Mouse (Mus musculus) hindbrain, embryonic 14.5 days (tissue): ENCODE measurements at regions not wholly inside any gene's neighbourhood (a gene's known extent, or its start where the extent isn't known, plus 50 kb on each side); places are given as distances from the start of the nearest gene placed in this dataset.

Source experiments
- ATAC-seq: fragments of 200-750 bp; cut with Nextera tagmentation; 2 replicates; pipeline ENCODE4 v1.8.0; 2017; ENCODE audit warnings: moderate number of reproducible peaks, mild to moderate bottlenecking, moderate TSS enrichment, moderate library complexity; ENCODE audit not compliant: low FRiP score
- DNase-seq: peaks from one replicate; pipeline ENCODE4 v3.0.0-alpha.2; 2015; ENCODE audit warnings: low spot score
- H3K27ac ChIP-seq: fragments of 300-500 bp; sonication (generic); 2 replicates; pipeline ENCODE4 v1.5.1; 2014; ENCODE audit warnings: mild to moderate bottlenecking, moderate library complexity
- H3K27me3 ChIP-seq: fragments of 300-500 bp; sonication (generic); 2 replicates; pipeline ENCODE4 v1.6.1; 2014; ENCODE audit warnings: mild to moderate bottlenecking, low read length, mixed read lengths; ENCODE audit not compliant: control insufficient read depth, insufficient read depth
- H3K36me3 ChIP-seq: fragments of 300-500 bp; sonication (generic); replicated peaks from 2 replicates; pipeline ENCODE4 v1.6.1; 2014; ENCODE audit not compliant: control insufficient read depth, insufficient read depth
- H3K4me1 ChIP-seq: fragments of 300-500 bp; sonication (generic); replicated peaks from 2 replicates; pipeline ENCODE4 v1.6.1; 2014; ENCODE audit warnings: antibody characterized with exemption, low read length, mixed read lengths; ENCODE audit not compliant: control insufficient read depth, insufficient read depth
- H3K4me2 ChIP-seq: fragments of 300-500 bp; sonication (generic); replicated peaks from 2 replicates; pipeline ENCODE4 v1.6.1; 2014; ENCODE audit warnings: mild to moderate bottlenecking, moderate library complexity
- H3K4me3 ChIP-seq: fragments of 300-500 bp; sonication (generic); replicated peaks from 2 replicates; pipeline ENCODE4 v1.5.1; 2014; ENCODE audit warnings: mild to moderate bottlenecking, low read length
- H3K9ac ChIP-seq: fragments of 300-500 bp; sonication (generic); 2 replicates; pipeline ENCODE4 v1.6.1; 2014
- H3K9me3 ChIP-seq: fragments of 300-500 bp; sonication (generic); 2 replicates; pipeline ENCODE4 v1.6.1; 2016; ENCODE audit warnings: low read length; ENCODE audit not compliant: control insufficient read depth
- WGBS: fragments of 180-500 bp; shearing (Covaris S2); extraction: QIAGEN DNeasy Blood & Tissue Kit; methylation state at CpG from one replicate; pipeline ENCODE4 v1.1.7; 2014; 5-methylcytosine and 5-hydroxymethylcytosine counted together

DNA sequence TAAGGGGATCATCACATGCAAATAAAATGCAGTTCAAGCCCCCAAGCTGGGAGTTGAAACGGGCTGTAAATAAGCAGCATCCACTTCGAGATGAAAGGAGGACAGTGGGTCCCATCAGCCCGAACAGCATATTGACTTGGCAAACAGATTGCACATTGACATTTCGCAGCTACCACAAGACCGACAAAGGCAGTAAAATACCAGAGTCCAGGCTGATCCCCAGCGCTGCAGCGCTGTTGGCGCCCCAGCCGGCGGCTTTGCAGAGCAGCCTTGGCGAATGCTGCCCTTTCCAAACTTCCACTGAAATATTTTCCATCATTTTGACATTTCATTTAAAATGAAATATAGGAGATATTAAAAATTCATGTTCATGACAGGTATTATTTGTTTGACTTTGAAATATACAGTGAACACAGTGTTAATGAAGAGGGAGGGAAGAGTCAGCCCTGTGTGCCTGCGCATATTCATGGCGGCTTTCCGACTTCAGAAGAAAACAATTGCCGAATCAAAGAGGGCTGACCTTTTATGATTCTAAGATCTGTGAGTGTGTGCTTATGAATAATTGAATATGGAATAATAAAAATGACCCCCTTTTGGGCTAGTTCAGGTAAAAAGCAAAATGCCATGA is 98.4 kb downstream of the Sqor start:
- no peaks in the 10 kb centered on the region for H3K9me3 ChIP-seq
- H3K4me3 ChIP-seq, result no peak overlapping the region
- H3K27ac ChIP-seq, result peak overlapping the region; percentile 67
- 58% methylated on average over 15 of the region's 15 CpGs for WGBS
- H3K4me1 ChIP-seq, result no peaks in the 10 kb centered on the region
- H3K36me3 ChIP-seq, result no peaks in the 10 kb centered on the region
- peak overlapping the region; percentile 1 for H3K4me2 ChIP-seq
- DNase-seq (peak; percentile 50), ATAC-seq (peak; percentile 57; the same call in 1 of the 2 replicates)
- no peaks in the 10 kb centered on the region for H3K27me3 ChIP-seq
- H3K9ac ChIP-seq, result no peak overlapping the region

DNA sequence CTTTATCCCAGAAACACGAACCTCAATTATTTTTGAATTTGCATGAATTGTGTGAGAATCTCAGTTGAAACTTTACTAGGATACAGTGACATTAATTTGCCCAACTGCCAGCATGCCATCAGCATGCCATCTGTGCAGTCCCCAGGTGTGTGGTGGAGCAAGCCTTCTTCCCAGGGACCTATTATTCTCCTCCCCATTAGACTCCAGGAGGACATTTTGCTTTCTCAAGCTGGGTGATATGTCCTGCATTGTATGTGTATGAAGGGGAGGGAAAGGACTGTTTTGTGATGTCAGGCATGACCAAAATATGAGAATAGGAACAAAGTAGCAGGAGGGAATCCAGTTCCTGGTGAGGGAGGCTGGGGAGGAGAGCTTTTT is 98.9 kb downstream of the Sqor start:
- Histone ChIP-seq H3K36me3 (no peaks in the 10 kb centered on the region), H3K27ac (no peak overlapping the region), H3K4me2 (peak overlapping the region; percentile 1; the same call in 1 of the 2 replicates), H3K4me1 (no peaks in the 10 kb centered on the region), H3K4me3 (no peak overlapping the region), H3K27me3 (no peaks in the 10 kb centered on the region), H3K9ac (no peak overlapping the region), H3K9me3 (no peaks in the 10 kb centered on the region)
- ATAC-seq (no peak), DNase-seq (no peak)
- 69% methylated on average over 1 of the region's 1 CpGs for WGBS

DNA sequence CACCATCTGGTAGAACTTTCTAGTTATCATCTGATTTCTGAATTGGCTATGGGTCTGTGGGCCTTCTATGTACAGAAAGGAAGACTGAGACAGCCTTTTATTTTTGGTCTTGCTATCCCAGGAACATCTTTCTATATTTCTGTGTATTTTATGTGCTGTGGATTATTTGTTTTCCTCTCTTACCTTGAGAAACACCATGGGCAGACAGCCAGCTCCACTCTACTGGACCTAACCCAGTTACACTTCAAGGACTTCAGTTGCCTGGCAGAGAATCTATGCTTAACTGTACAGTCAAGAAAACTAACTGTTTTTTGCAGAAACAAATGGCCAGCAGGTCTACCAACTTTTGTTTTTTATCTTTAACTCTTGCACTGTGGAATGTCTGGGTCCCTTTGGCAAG is 122.1 kb downstream of the Sqor start:
- H3K9me3 ChIP-seq, result peaks cover 37% of the 10 kb centered on the region
- H3K4me1 ChIP-seq, result no peaks in the 10 kb centered on the region
- ATAC-seq (no peak), DNase-seq (no peak)
- no peak overlapping the region for H3K4me3 ChIP-seq
- no peaks in the 10 kb centered on the region for H3K27me3 ChIP-seq
- H3K36me3 ChIP-seq, result no peaks in the 10 kb centered on the region
- no peak overlapping the region for H3K9ac ChIP-seq
- H3K4me2 ChIP-seq, result no peak overlapping the region
- H3K27ac ChIP-seq, result no peak overlapping the region

DNA sequence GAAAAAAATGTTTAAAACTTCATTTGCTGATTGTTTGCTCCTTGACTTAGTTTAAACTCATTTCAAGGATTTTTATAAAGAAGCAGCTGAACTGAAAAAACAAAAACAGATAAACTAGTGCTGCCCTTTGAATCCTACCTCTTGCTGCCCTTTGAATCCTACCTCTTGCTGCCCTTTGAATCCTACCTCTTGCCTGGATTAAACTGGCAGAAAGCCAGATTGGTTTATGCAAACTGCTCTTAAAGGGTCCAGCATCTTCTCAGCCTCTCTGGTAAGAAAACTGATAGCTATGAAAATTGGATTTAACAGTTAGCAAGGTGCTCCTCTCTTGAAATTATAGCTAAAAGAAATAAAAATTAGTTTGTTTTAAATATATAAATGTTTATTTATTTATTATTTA is 122.5 kb downstream of the Sqor start:
- no peak overlapping the region for H3K4me3 ChIP-seq
- peaks cover 37% of the 10 kb centered on the region for H3K9me3 ChIP-seq
- H3K9ac ChIP-seq, result no peak overlapping the region
- no peak overlapping the region for H3K27ac ChIP-seq
- no peaks in the 10 kb centered on the region for H3K36me3 ChIP-seq
- no peak for DNase-seq
- H3K4me1 ChIP-seq, result no peaks in the 10 kb centered on the region
- no peak overlapping the region for H3K4me2 ChIP-seq
- no peaks in the 10 kb centered on the region for H3K27me3 ChIP-seq
- no peak for ATAC-seq

DNA sequence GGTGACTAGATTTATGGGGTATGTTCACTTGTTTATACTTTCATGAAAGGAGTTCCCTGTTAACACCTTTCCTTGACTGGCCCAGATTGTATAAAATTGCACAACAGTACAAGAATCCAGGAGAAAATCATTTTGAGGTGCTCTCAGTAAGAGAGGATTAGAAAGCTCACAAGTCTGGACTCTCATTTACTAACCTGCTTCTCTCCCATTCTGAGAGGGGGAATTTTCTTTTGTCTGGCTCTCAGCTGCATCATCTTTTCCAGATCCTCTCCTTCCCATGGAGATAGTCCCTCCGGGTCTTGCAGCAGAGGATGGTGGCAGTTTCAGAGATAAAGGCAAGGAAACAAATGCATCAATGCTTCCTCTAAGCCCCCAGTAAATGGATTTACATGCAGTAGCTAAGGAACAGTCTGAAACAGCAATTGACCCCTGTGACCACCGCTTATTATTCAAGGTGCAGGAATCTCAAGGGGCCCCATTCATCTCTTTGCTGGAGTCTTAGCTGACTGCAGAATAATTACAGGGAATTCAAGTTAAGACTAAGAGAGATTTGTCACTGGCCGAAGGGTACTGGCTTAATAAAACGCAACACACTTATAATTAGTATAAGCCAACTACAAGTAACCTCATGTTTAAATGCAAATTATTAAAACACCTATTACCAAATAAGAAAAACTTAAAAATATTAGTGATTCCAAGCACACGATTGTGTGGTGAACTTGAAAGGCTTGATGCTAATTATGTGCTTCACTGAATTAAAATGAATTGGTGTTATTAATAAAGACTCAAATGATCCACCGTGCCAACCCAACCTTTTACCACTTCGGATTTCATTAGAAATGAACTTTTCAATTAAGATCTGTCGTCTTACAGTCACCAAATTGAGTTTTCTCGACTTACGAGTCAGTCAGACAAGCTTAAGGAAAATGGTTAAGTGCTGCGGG is 140.4 kb downstream of the Sqor start:
- Histone ChIP-seq H3K4me2 (no peak overlapping the region), H3K27ac (0 out of 2 replicates have a peak overlapping the region, but pooled peaks have one; percentile 36), H3K9ac (no peak overlapping the region), H3K4me1 (peaks cover 3% of the 10 kb centered on the region; the same call in 1 of the 2 replicates), H3K9me3 (no peaks in the 10 kb centered on the region), H3K4me3 (no peak overlapping the region), H3K36me3 (no peaks in the 10 kb centered on the region), H3K27me3 (no peaks in the 10 kb centered on the region)
- WGBS, result 19% methylated on average over 11 of the region's 11 CpGs
- peak; percentile 25 for DNase-seq
- peak; percentile 37; the same call in 1 of the 2 replicates for ATAC-seq

DNA sequence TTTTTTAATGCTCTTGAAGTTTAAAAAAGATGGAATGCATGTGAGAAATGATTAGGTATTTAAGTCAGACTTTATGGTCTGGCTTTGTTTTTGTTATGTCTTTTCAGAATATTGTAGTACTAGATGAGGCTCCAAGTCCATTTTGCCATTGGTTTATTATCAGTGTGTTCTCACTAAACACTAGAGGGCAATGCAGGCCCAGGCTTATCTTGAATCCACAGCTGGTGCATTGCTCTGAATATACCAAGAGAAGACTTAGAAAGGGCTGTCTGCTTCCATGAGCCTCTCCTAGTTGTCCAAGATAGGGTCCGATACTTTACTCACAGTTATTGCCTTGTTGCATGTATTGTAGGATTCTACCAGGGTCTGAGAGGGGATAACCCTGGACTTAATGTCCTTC is 151.7 kb downstream of the Sqor start:
- DNase-seq, result peak; percentile 53
- ATAC-seq, result no peak
- H3K9ac ChIP-seq, result no peak overlapping the region
- H3K9me3 ChIP-seq, result no peaks in the 10 kb centered on the region
- H3K4me2 ChIP-seq, result no peak overlapping the region
- H3K36me3 ChIP-seq, result no peaks in the 10 kb centered on the region
- no peak overlapping the region for H3K27ac ChIP-seq
- no peak overlapping the region for H3K4me3 ChIP-seq
- no peaks in the 10 kb centered on the region for H3K27me3 ChIP-seq
- no peaks in the 10 kb centered on the region for H3K4me1 ChIP-seq
- WGBS, result 83% methylated on average over 1 of the region's 1 CpGs

DNA sequence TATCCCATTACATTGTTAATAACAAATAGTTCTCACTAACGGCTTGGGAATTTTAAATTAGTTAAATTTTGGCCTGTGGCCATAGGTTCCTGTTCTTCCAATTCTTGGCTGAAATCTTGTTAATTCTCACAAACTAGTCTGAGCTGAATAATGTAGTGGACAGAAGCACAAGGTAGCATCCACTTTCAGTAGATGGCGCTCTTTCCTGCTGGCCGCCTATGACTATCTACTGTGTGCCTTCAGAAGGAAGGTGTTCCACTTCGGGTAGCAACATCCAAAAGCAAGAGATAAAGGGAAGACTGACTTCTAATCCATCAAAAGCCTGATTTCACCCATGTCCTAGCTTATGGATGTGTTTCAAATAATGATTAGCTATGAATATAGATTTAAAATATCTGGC is 172.9 kb downstream of the Sqor start:
- Histone ChIP-seq H3K4me1 (no peaks in the 10 kb centered on the region), H3K4me3 (no peak overlapping the region), H3K9ac (no peak overlapping the region), H3K36me3 (no peaks in the 10 kb centered on the region), H3K27ac (no peak overlapping the region), H3K4me2 (no peak overlapping the region), H3K9me3 (no peaks in the 10 kb centered on the region), H3K27me3 (no peaks in the 10 kb centered on the region)
- no peak for ATAC-seq
- 42% methylated on average over 4 of the region's 4 CpGs for WGBS
- peak; percentile 37 for DNase-seq

DNA sequence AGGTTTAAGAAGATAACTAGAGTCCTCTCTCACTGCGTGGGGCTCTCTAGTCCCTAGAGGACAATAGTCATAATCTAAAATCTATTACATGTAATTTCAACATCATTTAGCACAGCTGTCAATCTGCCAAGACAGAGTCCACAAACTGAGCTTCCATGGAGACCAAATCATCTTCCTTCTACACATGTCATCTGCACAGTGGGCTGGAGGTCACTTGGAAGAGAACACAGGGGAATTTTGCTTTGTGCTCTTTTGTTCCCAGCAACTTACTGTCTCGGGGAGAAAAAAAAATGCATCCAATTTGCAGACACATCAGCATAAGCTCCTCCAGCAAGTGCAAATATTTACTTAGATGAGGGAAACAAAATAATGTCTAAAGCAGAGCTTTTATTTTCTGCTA is 179.8 kb downstream of the Sqor start:
- H3K27ac ChIP-seq, result no peak overlapping the region
- no peaks in the 10 kb centered on the region for H3K9me3 ChIP-seq
- H3K4me2 ChIP-seq, result no peak overlapping the region
- WGBS, result 28% methylated on average over 2 of the region's 2 CpGs
- H3K9ac ChIP-seq, result no peak overlapping the region
- H3K4me3 ChIP-seq, result no peak overlapping the region
- H3K27me3 ChIP-seq, result no peaks in the 10 kb centered on the region
- ATAC-seq (no peak), DNase-seq (no peak)
- peaks cover 9% of the 10 kb centered on the region; the same call in 1 of the 2 replicates for H3K4me1 ChIP-seq
- H3K36me3 ChIP-seq, result no peaks in the 10 kb centered on the region

DNA sequence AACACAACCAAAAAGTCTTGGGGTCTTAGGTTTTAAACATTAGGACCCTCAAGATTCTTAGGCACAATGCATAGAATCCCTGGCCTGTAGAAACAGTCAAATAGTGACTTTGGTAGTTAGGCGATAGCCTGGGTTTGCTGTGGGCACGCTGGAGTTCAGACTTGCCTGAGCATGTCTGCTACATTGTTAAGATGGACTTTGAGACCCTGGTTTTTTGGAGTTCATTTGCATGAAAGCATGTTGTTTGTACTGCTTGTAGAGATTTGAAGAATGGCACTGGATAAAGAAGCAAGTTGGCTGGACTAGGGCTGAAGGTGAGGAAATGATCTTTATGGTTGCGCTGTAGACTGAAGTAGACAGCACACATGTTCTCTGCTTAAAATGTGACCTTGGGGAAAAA is 180.9 kb downstream of the Sqor start:
- Histone ChIP-seq H3K4me1 (peaks cover 9% of the 10 kb centered on the region; the same call in 1 of the 2 replicates), H3K4me3 (no peak overlapping the region), H3K27ac (no peak overlapping the region), H3K27me3 (no peaks in the 10 kb centered on the region), H3K9ac (no peak overlapping the region), H3K4me2 (no peak overlapping the region), H3K9me3 (no peaks in the 10 kb centered on the region), H3K36me3 (no peaks in the 10 kb centered on the region)
- DNase-seq, result no peak
- ATAC-seq, result no peak
- WGBS, result 90% methylated on average over 3 of the region's 3 CpGs
